Mouse (Mus musculus) ES-E14 (cell line): ENCODE measurements around the gene Mob3b.

Experiments used
- CHD2 ChIP-seq: IDR thresholded peaks from 2 replicates; pipeline ENCODE4 v1.6.1; 2014; ENCODE audit warnings: mild to moderate bottlenecking, low read depth, low read length, inconsistent platforms
- MAFK ChIP-seq: IDR thresholded peaks from 2 replicates; pipeline ENCODE4 v1.6.1; 2014; ENCODE audit warnings: mild to moderate bottlenecking, low read depth, low read length, inconsistent platforms; ENCODE audit not compliant: insufficient read depth
- ZNF384 ChIP-seq: IDR thresholded peaks from 2 replicates; pipeline ENCODE4 v1.6.1; 2012; ENCODE audit warnings: low read depth, low read length, inconsistent platforms

DNA sequence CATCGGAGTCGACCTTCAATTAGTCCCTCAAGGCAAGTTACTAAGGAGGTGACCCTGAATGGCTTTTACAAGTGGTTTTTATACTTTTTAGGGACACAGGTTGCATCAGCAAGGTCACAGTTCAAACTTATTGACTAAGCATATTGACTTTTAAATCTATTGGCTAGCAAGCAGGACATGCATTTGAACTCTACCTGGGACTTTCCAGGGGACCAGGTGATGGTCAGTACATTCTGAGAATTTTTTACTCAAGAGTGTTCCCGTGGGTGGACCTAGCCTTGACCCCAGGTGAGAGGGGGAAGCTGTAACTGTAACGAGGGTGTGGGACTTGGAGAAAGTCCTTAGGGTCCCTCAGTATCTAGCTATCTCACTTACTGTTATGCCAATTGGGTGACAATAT, 256.1 kb downstream of the Mob3b start:
- TF ChIP-seq ZNF384 (no peak), CHD2 (no peak), MAFK (no peak)
